Mouse (Mus musculus) lung, postnatal 0 days (tissue): Measurements from ENCODE around the gene Adamtsl2.

Source experiments
- CTCF ChIP-seq: IDR thresholded peaks from 2 replicates; pipeline ENCODE4 v1.5.1; 2016; ENCODE audit warnings: antibody characterized with exemption, mild to moderate bottlenecking
- EP300 ChIP-seq: IDR thresholded peaks from 2 replicates; pipeline ENCODE4 v1.6.1; 2016; ENCODE audit warnings: antibody characterized with exemption, mild to moderate bottlenecking, control low read depth

GRCm38 (mm10) chr2:27087581-27087980 lies 8.4 kb downstream of the Adamtsl2 start:
- no peak for TF ChIP-seq CTCF
- no peak for TF ChIP-seq EP300
